Mouse (Mus musculus) liver, adult 2 months (tissue): Measurements from ENCODE around the gene Snrpd2.

Experiments used
- CTCF ChIP-seq: fragments of 200-500 bp; IDR thresholded peaks from 2 replicates; pipeline ENCODE4 v1.5.1; 2011; ENCODE audit warnings: low read depth, low read length, control low read depth
- POLR2A ChIP-seq: fragments of 200-500 bp; IDR thresholded peaks from 2 replicates; pipeline ENCODE4 v1.6.1; 2011; ENCODE audit warnings: low read length, control low read depth; ENCODE audit not compliant: insufficient read depth; ENCODE audit errors: extremely low read depth

DNA sequence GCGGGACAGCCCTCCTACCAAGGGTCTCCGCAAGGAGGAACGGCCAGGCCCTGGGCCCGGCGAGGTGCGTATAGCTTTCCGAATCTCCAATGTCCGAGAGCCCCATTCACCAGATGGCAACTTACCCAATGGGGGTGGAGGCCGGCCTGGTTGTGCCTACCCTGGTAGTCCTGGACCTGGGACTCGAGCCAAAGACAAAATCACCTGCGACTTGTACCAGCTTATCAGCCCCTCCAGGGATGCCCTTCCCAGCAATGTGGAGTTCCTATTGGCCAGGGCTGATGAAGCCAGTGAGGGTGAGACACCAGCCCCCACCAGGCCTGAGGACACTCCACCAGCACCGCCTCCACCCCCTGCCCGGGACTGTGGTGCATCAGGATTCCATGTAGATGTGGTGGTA lies 13.4 kb upstream of the Snrpd2 start:
- TF ChIP-seq CTCF = no peak
- TF ChIP-seq POLR2A = no peak
